Mouse (Mus musculus) neutrophil, adult 83 days (primary cell): ENCODE results near the gene 2810006K23Rik. TPM values are rescaled to one million over a fixed set of nuclear protein-coding genes. Genes with fewer than 3 reads are reported as not detected.

Source experiments
- total RNA-seq, 2 experiments: library from RNA; stranded (reverse); gene quantifications; one replicate each; pipeline ENCODE4 v1.2.4; 2023

Gene 2810006K23Rik
- total RNA-seq: 1 to 10 TPM; 5.5 to 5.6 TPM

DNA sequence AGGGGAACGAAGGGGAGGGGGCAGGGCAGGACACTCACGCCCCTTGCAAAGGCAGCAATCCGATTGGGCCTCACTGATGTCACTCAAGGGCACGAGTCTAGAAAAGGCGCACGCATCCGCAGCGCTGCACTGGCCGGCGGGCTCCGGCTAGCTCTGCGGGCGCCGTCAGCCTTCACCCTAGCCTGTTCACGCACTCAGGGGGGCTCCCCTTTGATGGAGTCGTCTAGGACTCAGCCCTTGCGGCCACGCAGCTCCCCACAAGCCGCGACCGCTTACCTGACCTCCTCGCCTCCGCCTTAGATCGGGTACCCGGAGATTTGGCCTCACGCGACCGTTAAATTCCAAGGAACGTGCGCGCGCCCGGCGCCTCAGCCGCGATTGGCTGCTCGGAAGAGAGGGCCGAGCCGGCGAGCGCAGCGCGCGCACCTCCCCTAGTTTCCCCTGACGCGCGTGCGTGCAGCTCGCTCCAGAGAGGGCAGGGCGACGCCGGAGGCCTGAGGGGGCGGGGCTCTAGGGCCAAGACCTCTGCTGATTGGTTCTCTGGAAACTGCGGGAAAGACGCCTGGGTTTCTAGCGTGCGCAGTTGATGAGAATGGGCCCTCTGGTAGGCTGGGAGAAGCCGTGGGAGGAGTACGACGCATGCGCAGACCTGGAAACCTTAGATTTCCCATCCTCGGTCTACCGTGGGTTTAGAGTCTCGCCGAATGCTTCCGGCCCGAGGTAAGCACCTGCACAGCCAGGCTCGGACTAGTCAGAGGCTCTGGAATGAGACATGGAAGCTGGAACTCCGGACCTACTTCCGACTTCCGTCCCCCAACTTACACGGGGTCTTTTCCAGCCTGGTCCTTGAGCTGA, at the start of gene 2810006K23Rik, which contains the start of gene Mphosph9:
Gene 2810006K23Rik, plus strand, starts transcription at position 580 of the 855 bp plus-strand sequence.
Gene Mphosph9, minus strand, starts transcription at position 463 of the 855 bp plus-strand sequence.

DNA sequence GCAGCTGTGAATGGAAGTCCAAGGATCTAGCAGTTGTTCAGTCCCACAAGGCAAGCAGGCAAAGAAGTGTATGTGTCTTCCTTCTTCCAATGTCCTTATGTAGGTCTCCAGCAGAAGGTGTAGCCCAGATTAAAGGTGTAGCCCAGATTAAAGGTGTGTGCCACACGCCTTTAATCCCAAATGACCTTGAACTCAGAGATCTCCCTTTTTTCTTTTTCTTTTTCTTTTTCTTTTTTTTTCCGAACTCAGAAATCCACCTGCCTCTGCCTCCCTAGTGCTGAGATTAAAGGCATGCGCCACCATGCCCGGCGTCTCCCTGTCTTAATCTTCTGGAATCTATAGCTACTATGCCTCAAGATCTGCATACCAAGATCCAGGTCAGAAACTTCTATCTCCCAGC, 35.1 kb downstream of the 2810006K23Rik start, which contains the start of gene Cdk2ap1:
Gene Cdk2ap1, minus strand, starts transcription at position 101 of the 400 bp plus-strand sequence.

Other genes with a start within 250 kb of the 2810006K23Rik start
- 1 to 10 TPM; 5.4 to 6.5 TPM for gene Abcb9, start 232.3 kb upstream of the 2810006K23Rik start, total RNA-seq
- 10 to 100 TPM; 13.0 to 14.2 TPM for gene Ogfod2, start 215.8 kb upstream of the 2810006K23Rik start, total RNA-seq
- 10 to 100 TPM; 35.8 to 39.3 TPM for gene Arl6ip4, start 212.0 kb upstream of the 2810006K23Rik start, total RNA-seq
- gene Pitpnm2, start 78.3 kb upstream of the 2810006K23Rik start, total RNA-seq: 1 to 10 TPM; 4.0 to 6.7 TPM
- 10 to 100 TPM; 11.6 to 12.5 TPM for gene Mphosph9, start 117 bp upstream of the 2810006K23Rik start, total RNA-seq
- 10 to 100 TPM; 87.3 to 89.0 TPM for gene Cdk2ap1, start 35.0 kb downstream of the 2810006K23Rik start, total RNA-seq
- 100 to 1,000 TPM; 148 to 177 TPM for gene Sbno1, start 97.9 kb downstream of the 2810006K23Rik start, total RNA-seq
- gene Kmt5a, start 111.8 kb downstream of the 2810006K23Rik start, total RNA-seq: 100 to 1,000 TPM; 180 to 199 TPM
- 10 to 100 TPM; 73.8 to 78.3 TPM for gene Rilpl2, start 150.3 kb downstream of the 2810006K23Rik start, total RNA-seq
- 10 to 100 TPM; 11.1 to 16.8 TPM for gene Snrnp35, start 155.0 kb downstream of the 2810006K23Rik start, total RNA-seq
- 1 to 10 TPM in 1 of 2 experiments, under 1 TPM in 1; 0.53 to 1.3 TPM for gene Rilpl1, start 203.3 kb downstream of the 2810006K23Rik start, total RNA-seq
- 100 to 1,000 TPM; 148 to 155 TPM for gene Tmed2, start 212.6 kb downstream of the 2810006K23Rik start, total RNA-seq
- 10 to 100 TPM; 13.9 to 14.5 TPM for gene Ddx55, start 224.8 kb downstream of the 2810006K23Rik start, total RNA-seq